Mouse (Mus musculus): ENCODE data around the gene Got1. TPM values are rescaled to one million over a fixed set of nuclear protein-coding genes. Genes with fewer than 3 reads are reported as not detected.
A peak's percentile ranks its signal among the peaks of the same experiment; 100 is the strongest.

Got1 gene
- polyA plus RNA-seq, 1 experiment from 2014 or later, result 85.0 TPM

GRCm38 (mm10) chr19:43525566-43525965 lies 1.2 kb upstream of the Got1 start:
- Histone ChIP-seq H3K27ac (ENCODE audit: low read depth, low read length) (no peak overlapping the region), H3K4me2 (replicated peaks; ENCODE audit: low read depth) (no peak overlapping the region), H3K36me3 (ENCODE audit: control insufficient read depth, insufficient read depth) (no peaks in the 10 kb centered on the region), H3K9ac (ENCODE audit: low read depth, low read length) (no peak overlapping the region), H3K4me3 (ENCODE audit: low read depth, low read length) (no peak overlapping the region), H3K4me1 (replicated peaks; ENCODE audit: control insufficient read depth, insufficient read depth, low read length) (peaks cover 10% of the 10 kb centered on the region), H3K27me3 (replicated peaks; ENCODE audit: control insufficient read depth, insufficient read depth, low read length) (0 out of 2 replicates have a peak, but pooled peaks cover 5% of the 10 kb centered on the region), H3K9me3 (ENCODE audit: control insufficient read depth) (no peaks in the 10 kb centered on the region)
- ATAC-seq, result no peak
- no peak for TF ChIP-seq CTCF (IDR thresholded peaks at IDR 0.05; ENCODE audit: low read depth)
- WGBS, result 85% methylated on average over 7 of the region's 7 CpGs

- Histone ChIP-seq H3K9ac (ENCODE audit: low read depth, low read length) (peak overlapping the region; percentile 67), H3K36me3 (ENCODE audit: control insufficient read depth, insufficient read depth) (no peaks in the 10 kb centered on the region), H3K9me3 (ENCODE audit: control insufficient read depth) (no peaks in the 10 kb centered on the region), H3K4me3 (ENCODE audit: low read depth, low read length) (peak overlapping the region; percentile 60), H3K4me2 (replicated peaks; ENCODE audit: low read depth) (peak overlapping the region; percentile 88), H3K27ac (ENCODE audit: low read depth, low read length) (peak overlapping the region; percentile 74), H3K27me3 (replicated peaks; ENCODE audit: control insufficient read depth, insufficient read depth, low read length) (0 out of 2 replicates have a peak, but pooled peaks cover 5% of the 10 kb centered on the region), H3K4me1 (replicated peaks; ENCODE audit: control insufficient read depth, insufficient read depth, low read length) (peaks cover 10% of the 10 kb centered on the region)
- TF ChIP-seq CTCF (IDR thresholded peaks at IDR 0.05; ENCODE audit: low read depth), result no peak
- WGBS, result 8% methylated on average over 10 of the region's 10 CpGs
- ATAC-seq, result no peak
These were observed 688 bp upstream of the Got1 start for GRCm38 (mm10) chr19:43525104-43525482.

GRCm38 (mm10) chr19:43523551-43523950 lies 854 bp downstream of the Got1 start:
- Histone ChIP-seq H3K4me2 (replicated peaks; ENCODE audit: low read depth) (peak overlapping the region; percentile 88), H3K4me3 (ENCODE audit: low read depth, low read length) (peak overlapping the region; percentile 60), H3K27me3 (replicated peaks; ENCODE audit: control insufficient read depth, insufficient read depth, low read length) (0 out of 2 replicates have a peak, but pooled peaks cover 5% of the 10 kb centered on the region), H3K9ac (ENCODE audit: low read depth, low read length) (peak overlapping the region; percentile 48; the same call in 1 of the 2 replicates), H3K4me1 (replicated peaks; ENCODE audit: control insufficient read depth, insufficient read depth, low read length) (peaks cover 10% of the 10 kb centered on the region), H3K36me3 (ENCODE audit: control insufficient read depth, insufficient read depth) (no peaks in the 10 kb centered on the region), H3K27ac (ENCODE audit: low read depth, low read length) (peak overlapping the region; percentile 65), H3K9me3 (ENCODE audit: control insufficient read depth) (no peaks in the 10 kb centered on the region)
- no peak for TF ChIP-seq CTCF (IDR thresholded peaks at IDR 0.05; ENCODE audit: low read depth)
- no peak for ATAC-seq
- 6% methylated on average over 12 of the region's 12 CpGs for WGBS

GRCm38 (mm10) chr19:43521996-43522395 lies 2.4 kb downstream of the Got1 start:
- 85% methylated on average over 9 of the region's 9 CpGs for WGBS
- Histone ChIP-seq H3K4me3 (ENCODE audit: low read depth, low read length) (no peak overlapping the region), H3K9me3 (ENCODE audit: control insufficient read depth) (no peaks in the 10 kb centered on the region), H3K27ac (ENCODE audit: low read depth, low read length) (no peak overlapping the region), H3K27me3 (replicated peaks; ENCODE audit: control insufficient read depth, insufficient read depth, low read length) (0 out of 2 replicates have a peak, but pooled peaks cover 5% of the 10 kb centered on the region), H3K36me3 (ENCODE audit: control insufficient read depth, insufficient read depth) (no peaks in the 10 kb centered on the region), H3K9ac (ENCODE audit: low read depth, low read length) (no peak overlapping the region), H3K4me1 (replicated peaks; ENCODE audit: control insufficient read depth, insufficient read depth, low read length) (peaks cover 10% of the 10 kb centered on the region), H3K4me2 (replicated peaks; ENCODE audit: low read depth) (peak overlapping the region; percentile 88; the same call in 1 of the 2 replicates)
- TF ChIP-seq CTCF (IDR thresholded peaks at IDR 0.05; ENCODE audit: low read depth), result no peak
- ATAC-seq, result no peak

GRCm38 (mm10) chr19:43521362-43521761 lies 3.0 kb downstream of the Got1 start:
- no peaks in the 10 kb centered on the region for H3K9me3 ChIP-seq (ENCODE audit: control insufficient read depth)
- peak overlapping the region; percentile 46; the same call in 1 of the 2 replicates for H3K4me2 ChIP-seq (replicated peaks; ENCODE audit: low read depth)
- peak overlapping the region; percentile 75 for H3K27ac ChIP-seq (ENCODE audit: low read depth, low read length)
- no peaks in the 10 kb centered on the region for H3K36me3 ChIP-seq (ENCODE audit: control insufficient read depth, insufficient read depth)
- no peak overlapping the region for H3K9ac ChIP-seq (ENCODE audit: low read depth, low read length)
- WGBS, result 27% methylated on average over 8 of the region's 8 CpGs
- peaks cover 10% of the 10 kb centered on the region for H3K4me1 ChIP-seq (replicated peaks; ENCODE audit: control insufficient read depth, insufficient read depth, low read length)
- H3K27me3 ChIP-seq (replicated peaks; ENCODE audit: control insufficient read depth, insufficient read depth, low read length), result 0 out of 2 replicates have a peak, but pooled peaks cover 4% of the 10 kb centered on the region
- H3K4me3 ChIP-seq (ENCODE audit: low read depth, low read length), result no peak overlapping the region
- TF ChIP-seq CTCF (IDR thresholded peaks at IDR 0.05; ENCODE audit: low read depth), result no peak
- no peak for ATAC-seq

GRCm38 (mm10) chr19:43520402-43520801 lies 4.0 kb downstream of the Got1 start:
- Histone ChIP-seq H3K4me2 (replicated peaks; ENCODE audit: low read depth) (peak overlapping the region; percentile 46), H3K27me3 (replicated peaks; ENCODE audit: control insufficient read depth, insufficient read depth, low read length) (no peaks in the 10 kb centered on the region), H3K4me1 (replicated peaks; ENCODE audit: control insufficient read depth, insufficient read depth, low read length) (peaks cover 10% of the 10 kb centered on the region), H3K36me3 (ENCODE audit: control insufficient read depth, insufficient read depth) (0 out of 2 replicates have a peak, but pooled peaks cover 3% of the 10 kb centered on the region), H3K4me3 (ENCODE audit: low read depth, low read length) (no peak overlapping the region), H3K9me3 (ENCODE audit: control insufficient read depth) (no peaks in the 10 kb centered on the region), H3K27ac (ENCODE audit: low read depth, low read length) (peak overlapping the region; percentile 75), H3K9ac (ENCODE audit: low read depth, low read length) (peak overlapping the region; percentile 28; the same call in 1 of the 2 replicates)
- no peak for TF ChIP-seq CTCF (IDR thresholded peaks at IDR 0.05; ENCODE audit: low read depth)
- ATAC-seq, result no peak
- WGBS, result 42% methylated on average over 9 of the region's 10 CpGs

All from intestine, postnatal 0 days (tissue).